Mouse (Mus musculus) stomach, postnatal 0 days (tissue): ENCODE results near the gene Slc16a9. TPM values are rescaled to one million over a fixed set of nuclear protein-coding genes. Genes with fewer than 3 reads are reported as not detected.

Experiments used
- ATAC-seq: fragments of 200-750 bp; cut with Nextera tagmentation; 2 replicates; pipeline ENCODE4 v1.8.0; 2017; ENCODE audit not compliant: low FRiP score, low TSS enrichment
- DNase-seq: peaks from one replicate; pipeline ENCODE4 v3.0.0-alpha.2; 2016; ENCODE audit warnings: low spot score
- H3K27ac ChIP-seq: fragments of 300-500 bp; sonication (generic); replicated peaks from 2 replicates; pipeline ENCODE4 v1.5.1; 2014; ENCODE audit warnings: mild to moderate bottlenecking, control low read depth
- H3K27me3 ChIP-seq: fragments of 300-500 bp; sonication (generic); 2 replicates; pipeline ENCODE4 v1.6.1; 2014; ENCODE audit warnings: low read length; ENCODE audit not compliant: control insufficient read depth, insufficient read depth
- H3K36me3 ChIP-seq: fragments of 300-500 bp; sonication (generic); 2 replicates; pipeline ENCODE4 v1.6.1; 2014; ENCODE audit warnings: low read length, mixed read lengths; ENCODE audit not compliant: control insufficient read depth, insufficient read depth
- H3K4me1 ChIP-seq: fragments of 300-500 bp; sonication (generic); replicated peaks from 2 replicates; pipeline ENCODE4 v1.6.1; 2014; ENCODE audit warnings: antibody characterized with exemption; ENCODE audit not compliant: control insufficient read depth, insufficient read depth
- H3K4me2 ChIP-seq: fragments of 300-500 bp; sonication (generic); replicated peaks from 2 replicates; pipeline ENCODE4 v1.6.1; 2014; ENCODE audit warnings: low read depth, mild to moderate bottlenecking, control low read depth, moderate library complexity
- H3K4me3 ChIP-seq: fragments of 300-500 bp; sonication (generic); 2 replicates; pipeline ENCODE4 v1.5.1; 2014; ENCODE audit warnings: low read depth, low read length, control low read depth
- H3K9ac ChIP-seq: fragments of 300-500 bp; sonication (generic); 2 replicates; pipeline ENCODE4 v1.6.1; 2014; ENCODE audit warnings: mild to moderate bottlenecking, low read length, control low read depth, mixed read lengths
- H3K9me3 ChIP-seq: fragments of 300-500 bp; sonication (generic); 2 replicates; pipeline ENCODE4 v1.6.1; 2016; ENCODE audit warnings: low read length; ENCODE audit not compliant: control insufficient read depth
- CTCF ChIP-seq: IDR thresholded peaks from 2 replicates; pipeline ENCODE4 v1.5.1; 2016; ENCODE audit warnings: antibody characterized with exemption, low read depth, mild to moderate bottlenecking, moderate library complexity
- EP300 ChIP-seq: optimal IDR thresholded peaks from 2 replicates; pipeline ENCODE3; 2016; ENCODE audit warnings: antibody characterized with exemption
- WGBS: fragments of 180-500 bp; shearing (Covaris S2); extraction: QIAGEN DNeasy Blood & Tissue Kit; methylation state at CpG from one replicate; pipeline ENCODE4 v1.1.7; 2014; 5-methylcytosine and 5-hydroxymethylcytosine counted together
- polyA plus RNA-seq: library from polyadenylated mRNA; unstranded; fragments of >200 nt; fragmentation: Nextera tagmentation; extraction: Ambion mirVana; gene quantifications from 2 replicates; pipeline ENCODE4 v1.2.1, GENCODE M21; 2015

The Slc16a9 gene
- polyA plus RNA-seq, 1 experiment from 2014 or later: 2.9 TPM

DNA sequence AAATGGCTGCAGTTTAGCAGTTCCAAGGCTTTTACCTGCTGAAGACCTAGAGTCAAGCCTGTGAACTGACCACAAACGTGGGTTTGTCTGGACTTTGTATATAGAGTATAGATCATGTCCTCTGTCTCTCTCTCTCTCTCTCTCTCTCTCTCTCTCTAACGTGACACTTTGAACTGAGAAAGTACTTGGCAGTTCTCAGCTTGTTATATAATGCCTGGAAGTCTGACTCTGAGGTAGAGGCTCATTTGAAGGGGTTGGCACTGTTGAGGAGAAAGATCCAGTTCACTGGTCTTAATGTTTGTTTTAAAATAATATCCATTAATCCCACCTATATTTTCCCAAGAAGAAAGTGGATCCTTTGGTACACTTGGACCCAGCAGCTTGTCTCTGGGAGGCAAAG lies 7.0 kb upstream of the Slc16a9 start:
- Histone ChIP-seq H3K4me3 (no peak overlapping the region), H3K27me3 (no peaks in the 10 kb centered on the region), H3K27ac (no peak overlapping the region), H3K9me3 (no peaks in the 10 kb centered on the region), H3K9ac (no peak overlapping the region), H3K36me3 (no peaks in the 10 kb centered on the region), H3K4me1 (no peaks in the 10 kb centered on the region), H3K4me2 (no peak overlapping the region)
- DNase-seq (no peak), ATAC-seq (no peak)
- WGBS: 54% methylated on average over 2 of the region's 2 CpGs
- TF ChIP-seq CTCF (no peak), EP300 (no peak)

DNA sequence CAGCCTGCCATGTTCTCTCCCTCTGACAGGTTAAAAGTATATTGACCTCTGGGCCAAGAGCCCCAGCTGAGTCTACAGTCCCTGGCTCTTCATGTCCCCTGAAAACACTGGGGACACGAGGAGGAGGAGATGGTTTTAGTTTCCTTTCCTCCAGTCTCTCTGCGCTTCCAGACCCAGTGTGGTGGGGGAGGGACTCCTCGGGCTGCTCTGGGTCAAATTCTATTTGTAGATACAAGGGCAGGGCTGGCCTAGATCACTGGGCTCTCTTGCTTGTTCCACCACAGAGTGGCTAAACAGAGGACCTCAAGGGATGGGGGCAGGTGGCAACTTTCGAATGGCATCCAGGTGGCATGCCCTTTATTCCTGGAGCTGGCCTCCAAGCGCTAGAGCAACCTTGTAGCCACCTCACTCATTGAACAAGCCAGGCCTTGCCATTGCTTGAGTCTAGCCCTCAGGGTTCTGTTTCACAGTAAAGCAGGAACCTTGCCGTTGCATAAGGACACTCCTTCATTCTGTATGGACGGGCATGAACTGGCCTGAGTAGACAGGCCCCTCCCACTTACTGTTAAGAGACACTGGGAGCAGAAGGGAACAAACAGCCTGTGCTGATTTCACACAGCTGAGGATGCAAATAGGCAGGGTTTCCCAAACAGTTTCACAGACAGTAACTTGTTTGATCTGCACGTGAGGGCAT lies 2.0 kb upstream of the Slc16a9 start:
- no peak overlapping the region for H3K4me3 ChIP-seq
- no peaks in the 10 kb centered on the region for H3K27me3 ChIP-seq
- no peaks in the 10 kb centered on the region for H3K36me3 ChIP-seq
- ATAC-seq (0 out of 2 replicates have a peak, but pooled peaks have one; percentile 50), DNase-seq (no peak)
- 44% methylated on average over 8 of the region's 8 CpGs for WGBS
- no peak overlapping the region for H3K9ac ChIP-seq
- H3K4me2 ChIP-seq: no peak overlapping the region
- H3K9me3 ChIP-seq: no peaks in the 10 kb centered on the region
- H3K4me1 ChIP-seq: peaks cover 4% of the 10 kb centered on the region; the same call in 1 of the 2 replicates
- no peak overlapping the region for H3K27ac ChIP-seq
- TF ChIP-seq EP300 (no peak), CTCF (no peak)

GRCm38 (mm10) chr10:70245559-70245945 lies 652 bp downstream of the Slc16a9 start:
- Histone ChIP-seq H3K9ac (peak overlapping the region; percentile 70), H3K27ac (peak overlapping the region; percentile 45; the same call in 1 of the 2 replicates), H3K36me3 (no peaks in the 10 kb centered on the region), H3K9me3 (no peaks in the 10 kb centered on the region), H3K4me2 (peak overlapping the region; percentile 90), H3K4me3 (peak overlapping the region; percentile 65), H3K27me3 (no peaks in the 10 kb centered on the region), H3K4me1 (peaks cover 4% of the 10 kb centered on the region; the same call in 1 of the 2 replicates)
- no peak for DNase-seq
- TF ChIP-seq EP300 (no peak), CTCF (no peak)
- peak; percentile 8; the same call in 1 of the 2 replicates for ATAC-seq
- WGBS: 2% methylated on average over 16 of the region's 16 CpGs

GRCm38 (mm10) chr10:70246076-70246475 lies 1.2 kb downstream of the Slc16a9 start:
- DNase-seq (no peak), ATAC-seq (no peak)
- Histone ChIP-seq H3K4me3 (peak overlapping the region; percentile 65), H3K27me3 (no peaks in the 10 kb centered on the region), H3K9me3 (no peaks in the 10 kb centered on the region), H3K4me2 (peak overlapping the region; percentile 90), H3K9ac (peak overlapping the region; percentile 70; the same call in 1 of the 2 replicates), H3K36me3 (no peaks in the 10 kb centered on the region), H3K4me1 (peaks cover 4% of the 10 kb centered on the region; the same call in 1 of the 2 replicates), H3K27ac (no peak overlapping the region)
- TF ChIP-seq EP300 (no peak), CTCF (no peak)
- 39% methylated on average over 9 of the region's 9 CpGs for WGBS

- Histone ChIP-seq H3K4me1 (peaks cover 4% of the 10 kb centered on the region; the same call in 1 of the 2 replicates), H3K4me2 (no peak overlapping the region), H3K9ac (no peak overlapping the region), H3K27me3 (no peaks in the 10 kb centered on the region), H3K9me3 (no peaks in the 10 kb centered on the region), H3K36me3 (no peaks in the 10 kb centered on the region), H3K4me3 (no peak overlapping the region), H3K27ac (no peak overlapping the region)
- WGBS: 75% methylated on average over 4 of the region's 4 CpGs
- no peak for TF ChIP-seq CTCF
- TF ChIP-seq EP300: no peak
- DNase-seq (no peak), ATAC-seq (no peak)
Measured at GRCm38 (mm10) chr10:70250354-70250753, 5.5 kb downstream of the Slc16a9 start.

GRCm38 (mm10) chr10:70250766-70251165 lies 5.9 kb downstream of the Slc16a9 start:
- no peak for TF ChIP-seq CTCF
- DNase-seq: no peak
- no peaks in the 10 kb centered on the region for H3K36me3 ChIP-seq
- WGBS: 87% methylated on average over 6 of the region's 6 CpGs
- H3K27ac ChIP-seq: no peak overlapping the region
- no peak overlapping the region for H3K9ac ChIP-seq
- H3K9me3 ChIP-seq: no peaks in the 10 kb centered on the region
- ATAC-seq: no peak
- no peak overlapping the region for H3K4me2 ChIP-seq
- no peak overlapping the region for H3K4me3 ChIP-seq
- H3K27me3 ChIP-seq: no peaks in the 10 kb centered on the region
- peaks cover 3% of the 10 kb centered on the region; the same call in 1 of the 2 replicates for H3K4me1 ChIP-seq
